Comparison of ENCODE assay signal across 8 mouse cellular contexts in genomic region chr2:37748442-37749066, GRCm38 (mm10). TPM values are rescaled to one million over a fixed set of nuclear protein-coding genes. Genes with fewer than 3 reads are reported as not detected.
DNase-seq lines count a peak whose midpoint lies in the region; ATAC-seq lines count a peak whose summit lies in the region.

No protein-coding gene starts in this region.

- H3K27me3 ChIP-seq in embryonic facial prominence, embryonic 15.5 days: no peaks in the 10 kb centered on the region

- peak overlapping the region; percentile 75 for H3K27ac ChIP-seq in embryonic facial prominence, embryonic 15.5 days (replicated peaks)

- no peaks in the 10 kb centered on the region for H3K9me3 ChIP-seq in embryonic facial prominence, embryonic 15.5 days (replicated peaks)

- WGBS in embryonic facial prominence, embryonic 15.5 days: 37% methylated on average over 10 of the region's 10 CpGs

- no peak overlapping the region for H3K9ac ChIP-seq in embryonic facial prominence, embryonic 15.5 days

- peak; percentile 37; the same call in 1 of the 2 replicates for ATAC-seq in cerebellum, adult (ENCODE audit: insufficient number of reproducible peaks, low FRiP score, low TSS enrichment)
- ATAC-seq in embryonic facial prominence, embryonic 15.5 days (ENCODE audit: insufficient number of reproducible peaks, low FRiP score, low TSS enrichment, low read depth): peak; percentile 49; the same call in 1 of the 2 replicates

- H3K4me3 ChIP-seq in embryonic facial prominence, embryonic 15.5 days (replicated peaks): no peak overlapping the region

- intact Hi-C loops in heart, postnatal 36 days (cut with DNase I): no loop called here

- H3K4me1 ChIP-seq in embryonic facial prominence, embryonic 15.5 days: peaks cover 23% of the 10 kb centered on the region

- H3K36me3 ChIP-seq in embryonic facial prominence, embryonic 15.5 days: no peaks in the 10 kb centered on the region

- no peak overlapping the region for H3K4me2 ChIP-seq in embryonic facial prominence, embryonic 15.5 days (replicated peaks)

- no peak for DNase-seq in cerebellum, adult 11 months
- DNase-seq in 3134 (ENCODE audit: extremely low read depth, insufficient read length, low spot score): peak; percentile 29
- DNase-seq in heart, postnatal 36 days: peak; percentile 45 to 59
- peak; percentile 59 for DNase-seq in lung, postnatal 14 days
- no peak for DNase-seq in thymus, adult 18-20 months
- DNase-seq in left cerebral cortex, adult 11 months (ENCODE audit: low spot score): no peak

RNA-seq across cellular contexts. Expression of gene Crb2, which starts 27.5 kb away (rescaled TPM):
- polyA plus RNA-seq in embryonic facial prominence, embryonic 15.5 days (2015; fragmentation: Nextera tagmentation; extraction: Ambion mirVana): 0.12 and 0.15 TPM in 2 replicates
- total RNA-seq in heart, postnatal 36 days (2021): 1 to 10 TPM in 1 of 2 experiments, under 1 TPM in 1; 0.97 to 1.0 TPM

RNA-seq across cellular contexts. Expression of gene Strbp, which starts 44.9 kb away (rescaled TPM):
- polyA plus RNA-seq in embryonic facial prominence, embryonic 15.5 days (2015; fragmentation: Nextera tagmentation; extraction: Ambion mirVana): 30.7 and 34.9 TPM in 2 replicates
- 10 to 100 TPM; 19.3 to 21.2 TPM for total RNA-seq in heart, postnatal 36 days (2021)

Comparison
In these comparisons a context has a peak if more than half of its experiments do, and no peak if none do; other contexts are left out.
1. DNase-seq: peak in 3134 (single experiment), heart, postnatal 36 days (2 of 2) and lung, postnatal 14 days (single experiment); none in cerebellum, adult 11 months (single experiment), thymus, adult 18-20 months (0 of 2) and left cerebral cortex, adult 11 months (single experiment).